Mouse (Mus musculus): ENCODE data around the gene Prkag2.

The Prkag2 gene

DNA sequence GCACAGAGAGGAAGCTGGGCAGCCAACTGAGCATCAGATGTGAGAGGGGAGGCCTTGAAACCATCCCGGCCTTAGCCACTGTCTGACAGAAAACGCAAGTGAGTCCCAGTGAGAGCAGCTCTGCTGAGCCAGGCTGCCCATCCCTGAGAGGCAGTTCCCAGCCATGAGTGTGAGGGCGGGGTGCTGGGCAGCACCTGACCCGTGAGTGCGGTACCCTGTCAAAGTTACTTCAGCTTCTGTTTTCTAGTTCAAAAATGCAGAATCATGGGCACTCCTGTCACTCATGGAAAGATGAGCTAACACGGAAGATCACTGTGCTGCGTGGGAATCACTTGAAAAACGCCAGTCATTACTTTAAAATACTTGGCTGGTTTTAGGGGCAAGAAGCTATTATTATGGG lies 49.6 kb downstream of the Prkag2 start:
- in situ Hi-C loops (cut with MseI, MboI): no loop called here

DNA sequence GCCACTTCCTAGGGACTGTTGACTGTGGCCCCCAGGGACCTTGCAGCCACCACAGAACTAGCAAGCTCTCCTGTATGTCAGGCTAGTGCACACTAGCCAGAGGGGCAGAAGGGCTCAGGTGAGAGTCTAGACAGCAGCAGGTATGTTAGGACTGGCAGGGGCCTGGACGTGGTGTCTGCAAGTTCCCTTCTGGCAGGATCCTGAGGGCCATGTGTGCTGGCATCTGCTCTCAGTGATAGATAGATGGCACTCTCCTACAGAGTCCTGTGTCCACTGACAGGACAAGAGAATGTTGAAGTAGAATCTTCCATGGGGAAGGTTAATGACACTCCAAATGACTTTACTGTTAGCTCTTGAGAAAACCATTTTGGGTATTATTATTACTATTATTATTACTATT lies 52.8 kb downstream of the Prkag2 start:
- in situ Hi-C loops (cut with MseI, MboI): no loop called here

DNA sequence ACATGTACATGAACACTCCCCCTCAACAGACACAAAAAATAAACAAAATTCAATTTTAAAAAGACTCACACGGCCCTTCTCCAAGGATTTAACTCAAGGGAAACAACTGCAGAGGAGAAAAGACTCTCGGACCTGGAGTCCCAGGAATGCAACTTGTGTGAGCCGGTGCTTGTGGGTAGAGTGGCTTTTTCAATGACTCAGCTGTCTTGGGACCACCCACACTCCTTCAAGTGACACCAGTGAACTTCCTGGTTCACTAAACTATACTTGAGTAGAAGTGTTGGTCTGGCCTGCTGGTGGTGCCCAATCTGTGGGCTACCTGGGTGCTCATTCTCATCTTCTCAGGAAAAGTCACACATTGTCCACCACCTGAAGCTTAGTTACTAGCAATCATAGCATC lies 53.7 kb downstream of the Prkag2 start:
- in situ Hi-C loops (cut with MseI, MboI): no loop called here

DNA sequence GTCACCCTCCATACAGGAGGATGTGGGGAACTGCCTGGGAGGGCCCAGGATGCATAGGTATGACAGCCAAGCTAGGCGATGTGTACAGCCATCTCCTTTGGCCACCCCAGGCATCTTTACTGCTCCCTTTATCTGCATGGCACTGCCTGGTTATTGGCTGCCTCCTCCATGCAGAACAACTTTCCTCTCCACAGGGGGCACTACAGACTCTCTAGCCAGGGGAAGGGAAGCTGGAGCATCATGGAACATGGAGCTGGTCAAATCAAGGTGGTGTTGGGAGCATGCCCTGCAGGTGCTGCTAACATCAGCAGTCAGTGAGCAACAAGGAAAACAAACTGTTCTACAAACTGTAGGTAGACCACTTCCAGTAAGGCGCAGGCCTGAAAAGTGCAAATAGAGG lies 56.4 kb downstream of the Prkag2 start:
- in situ Hi-C loops (cut with MseI, MboI): no loop called here

DNA sequence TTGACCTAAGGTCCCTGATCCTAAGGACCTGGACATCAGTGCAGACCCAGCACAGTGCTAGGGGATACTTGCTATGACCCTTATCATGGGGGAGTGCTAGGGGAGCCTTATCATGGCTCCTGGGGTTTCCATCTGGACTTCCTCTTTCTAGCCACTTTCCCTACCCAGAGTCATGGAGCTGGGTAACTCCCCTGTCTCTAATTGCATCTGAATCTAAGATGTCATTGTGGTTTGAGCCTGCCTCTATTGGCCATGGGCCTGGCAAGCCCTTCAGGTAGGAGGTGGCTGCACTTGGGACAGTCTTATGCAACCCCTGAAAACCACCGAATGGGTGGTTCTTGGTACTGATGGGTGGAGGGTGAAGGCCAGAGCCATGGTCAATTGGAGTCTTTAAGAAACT lies 58.5 kb downstream of the Prkag2 start:
- in situ Hi-C loops (cut with MseI, MboI): no loop called here

DNA sequence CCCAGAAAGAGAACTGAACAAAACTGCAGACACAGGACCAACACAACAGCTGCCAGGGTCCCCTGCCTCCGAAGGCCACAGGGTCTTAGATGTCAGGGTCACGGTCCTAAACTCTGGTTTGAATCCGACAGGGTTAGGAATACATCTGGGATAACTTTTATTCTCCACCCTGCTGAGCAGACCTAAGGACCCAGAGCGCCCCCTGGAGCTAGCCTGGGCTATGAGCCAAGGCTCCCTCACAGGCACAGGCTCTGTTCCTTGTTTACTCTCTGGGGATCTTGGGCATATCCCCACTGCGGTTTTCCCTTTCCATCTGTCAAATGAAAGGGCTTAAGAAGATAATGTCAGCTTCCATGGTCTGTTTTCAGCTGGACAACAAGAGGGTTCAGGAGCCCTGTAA lies 59.1 kb downstream of the Prkag2 start:
- in situ Hi-C loops (cut with MseI, MboI): no loop called here

DNA sequence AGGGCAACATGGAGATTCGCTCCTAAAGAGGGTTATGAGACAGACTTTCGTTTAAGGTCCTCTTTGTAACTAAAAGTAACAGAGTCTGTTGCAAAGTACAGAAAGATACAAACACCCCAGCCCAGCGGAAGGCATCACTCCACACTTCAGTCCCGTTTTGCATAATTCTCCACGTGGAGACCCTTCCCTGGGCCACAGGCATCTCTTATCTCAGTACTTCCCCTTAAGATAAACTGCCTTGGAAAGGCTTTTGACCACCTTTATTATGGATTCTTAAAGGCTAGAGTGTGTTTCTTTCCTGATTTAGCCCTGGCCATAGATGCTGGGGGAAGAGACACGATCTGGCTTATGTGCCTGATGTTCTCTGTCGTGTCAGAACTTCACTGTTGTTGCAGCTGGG lies 59.5 kb downstream of the Prkag2 start:
- in situ Hi-C loops (cut with MseI, MboI): no loop called here

DNA sequence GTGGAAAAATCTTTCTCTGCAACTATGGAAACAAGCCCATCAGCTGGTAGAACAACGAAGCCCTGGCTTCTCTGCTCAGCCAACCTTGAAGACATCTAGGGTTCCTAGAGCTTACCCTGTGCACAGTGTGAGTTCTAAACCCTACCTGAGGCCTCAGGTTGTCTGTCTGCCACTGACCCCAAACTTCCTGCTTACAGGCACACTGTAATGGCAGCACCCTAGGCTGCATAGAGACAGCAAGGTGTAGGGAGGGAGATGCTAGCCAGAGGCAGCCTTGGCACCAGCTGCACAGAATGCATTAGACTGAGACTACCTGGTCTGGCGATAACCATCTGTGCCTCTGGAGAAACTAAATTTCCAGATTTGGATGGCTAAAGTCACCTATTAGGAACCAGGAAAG lies 61.6 kb downstream of the Prkag2 start:
- in situ Hi-C loops (cut with MseI, MboI): no loop called here

DNA sequence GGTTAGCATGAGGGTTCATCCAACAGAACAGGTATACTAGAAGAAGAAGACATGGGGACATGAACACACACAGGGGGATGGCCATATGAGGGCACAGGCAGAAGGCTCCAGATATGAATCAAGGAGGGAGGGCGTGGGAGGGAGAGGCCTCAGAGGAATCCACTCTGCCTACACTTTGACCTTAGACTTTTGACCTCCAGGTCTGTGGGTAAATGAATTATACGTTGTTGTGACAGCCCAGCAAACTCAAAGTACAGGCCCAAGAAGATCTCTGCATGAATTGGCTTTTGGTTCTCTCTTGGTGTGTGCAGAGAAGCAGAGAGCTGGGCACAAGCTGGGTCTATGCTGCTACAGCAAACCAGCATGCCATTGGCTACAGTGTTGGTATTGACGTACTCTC lies 65.1 kb downstream of the Prkag2 start:
- in situ Hi-C loops (cut with MseI, MboI): no loop called here

DNA sequence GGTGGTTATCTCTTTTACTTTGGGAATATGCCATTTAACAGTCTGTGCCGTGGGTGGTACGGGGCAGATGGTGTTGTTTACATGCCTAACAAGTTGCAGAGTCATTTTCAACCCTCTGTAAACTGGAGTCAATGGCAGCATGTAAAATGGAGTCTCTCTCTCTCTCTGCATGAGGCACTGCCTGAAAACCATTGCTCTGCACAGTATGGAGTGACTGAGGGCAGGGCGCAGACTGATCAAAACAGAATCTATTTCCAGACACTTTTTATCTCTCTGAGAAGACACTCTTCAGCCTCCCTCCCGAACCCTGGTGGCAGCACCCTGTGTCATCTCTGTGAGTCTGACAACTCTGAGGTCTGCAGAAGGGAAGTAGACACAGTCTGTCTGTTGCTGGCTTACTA lies 69.0 kb downstream of the Prkag2 start:
- in situ Hi-C loops (cut with MseI, MboI): no loop called here

DNA sequence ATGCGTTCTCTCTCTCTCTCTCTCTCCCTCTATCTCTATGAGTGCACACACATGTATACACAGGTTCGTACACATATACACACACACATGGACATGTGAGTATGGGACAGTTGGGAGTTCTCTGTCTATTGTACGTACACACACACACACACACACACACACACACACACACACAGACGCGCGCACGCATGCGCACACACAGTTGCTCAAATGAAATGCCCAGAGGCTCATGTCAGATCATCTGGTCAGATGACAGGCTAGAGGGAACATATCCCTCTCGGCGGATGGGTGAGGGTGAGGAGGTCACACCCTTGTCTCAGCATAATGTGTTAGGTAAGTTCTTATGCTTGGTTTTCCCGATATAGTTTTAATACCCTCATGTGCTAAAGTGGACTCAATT lies 69.4 kb downstream of the Prkag2 start:
- in situ Hi-C loops (cut with MseI, MboI): no loop called here

DNA sequence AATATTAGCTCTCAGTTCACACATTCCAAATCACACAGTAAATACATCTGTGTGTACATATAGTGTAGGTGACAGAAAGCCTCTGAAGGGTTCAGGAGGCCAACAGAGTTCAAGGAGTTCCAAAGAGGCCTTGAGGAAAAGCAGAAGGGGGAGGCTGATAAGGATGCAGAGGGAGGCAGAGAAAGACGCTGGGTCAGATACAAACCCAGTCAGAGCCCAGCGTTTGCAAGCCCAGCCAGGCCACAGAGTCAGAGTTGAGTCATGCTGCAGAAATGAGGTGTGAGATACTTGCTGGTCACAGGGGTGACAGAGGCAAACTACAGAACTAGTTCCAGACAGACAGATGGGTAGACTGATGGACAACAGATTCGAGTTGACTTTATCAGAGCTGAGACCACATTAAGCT lies 70.2 kb downstream of the Prkag2 start:
- in situ Hi-C loops (cut with MseI, MboI): no loop called here

DNA sequence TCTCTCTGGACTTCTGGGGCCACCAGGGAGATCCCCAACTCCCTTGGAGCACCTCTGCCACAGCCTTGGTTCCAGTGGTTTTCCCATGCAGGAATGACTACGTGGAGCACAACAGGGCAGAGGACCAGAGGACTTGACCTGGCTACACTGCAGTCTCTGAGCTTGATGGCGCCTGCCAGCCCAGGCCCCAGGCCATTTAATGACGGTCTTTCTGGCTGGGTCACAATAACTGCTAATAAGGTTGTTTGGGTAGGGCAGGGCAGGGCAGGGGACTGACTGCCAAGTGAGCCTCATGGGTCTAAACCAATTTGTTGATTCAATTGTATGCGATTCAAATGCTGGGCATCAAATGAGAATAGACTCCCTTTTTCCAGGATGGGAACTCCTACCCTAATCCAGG lies 72.8 kb downstream of the Prkag2 start:
- in situ Hi-C loops (cut with MseI, MboI): no loop called here

DNA sequence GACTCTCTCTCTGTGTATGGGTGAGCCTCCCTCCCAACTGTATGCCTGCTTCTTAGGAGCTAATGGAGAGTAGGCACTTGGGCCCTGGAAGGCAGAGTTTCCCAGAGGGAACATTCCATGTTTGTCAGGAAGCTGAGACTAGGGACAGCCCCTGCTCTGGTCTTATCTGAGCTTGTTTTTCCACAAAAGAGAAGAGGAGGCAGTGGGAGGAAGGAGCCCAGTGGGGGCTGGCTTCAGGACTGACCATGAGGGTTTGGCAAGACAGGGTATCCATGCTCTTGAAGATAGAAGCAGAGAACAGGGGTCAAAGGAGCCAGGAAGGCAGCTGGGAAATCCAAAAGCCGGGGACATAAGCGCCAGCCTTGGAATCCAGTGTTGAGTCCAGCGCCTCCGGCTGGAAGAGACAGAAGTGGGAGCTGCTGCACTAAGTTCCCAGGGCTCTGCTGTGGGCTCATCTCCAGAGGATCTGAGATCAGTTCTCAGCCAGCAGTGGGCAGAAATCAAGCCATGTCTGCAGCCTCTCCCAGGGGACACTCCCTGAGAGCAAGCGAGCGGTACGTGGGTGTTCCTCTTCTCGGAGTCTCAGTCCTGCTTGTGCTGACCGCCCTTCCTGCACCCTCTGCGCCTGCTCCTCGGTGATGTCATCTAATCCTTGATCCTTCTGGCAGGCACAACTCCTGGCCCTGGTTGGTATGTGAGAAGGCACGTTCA lies 75.0 kb downstream of the Prkag2 start:
- in situ Hi-C loops (cut with MseI, MboI): no loop called here

DNA sequence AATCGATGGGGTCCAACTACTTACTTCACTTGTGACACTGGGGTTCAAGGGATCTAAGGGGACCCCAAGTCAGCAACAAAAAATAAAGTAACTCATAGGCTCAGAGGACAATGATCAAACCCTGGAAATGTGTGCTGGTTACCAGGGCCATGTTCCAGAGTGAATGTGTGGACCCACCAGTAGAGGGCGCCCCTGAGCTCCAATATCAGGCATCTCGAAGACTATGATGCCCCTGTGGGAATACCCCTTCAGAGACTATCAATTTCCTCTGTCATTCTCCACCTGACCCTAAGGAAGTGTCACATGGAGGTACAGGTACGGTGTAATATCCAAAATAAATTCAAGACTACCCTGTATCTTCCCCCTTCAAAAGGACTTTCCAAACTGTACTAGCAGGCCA lies 77.5 kb downstream of the Prkag2 start:
- in situ Hi-C loops (cut with MseI, MboI): no loop called here

DNA sequence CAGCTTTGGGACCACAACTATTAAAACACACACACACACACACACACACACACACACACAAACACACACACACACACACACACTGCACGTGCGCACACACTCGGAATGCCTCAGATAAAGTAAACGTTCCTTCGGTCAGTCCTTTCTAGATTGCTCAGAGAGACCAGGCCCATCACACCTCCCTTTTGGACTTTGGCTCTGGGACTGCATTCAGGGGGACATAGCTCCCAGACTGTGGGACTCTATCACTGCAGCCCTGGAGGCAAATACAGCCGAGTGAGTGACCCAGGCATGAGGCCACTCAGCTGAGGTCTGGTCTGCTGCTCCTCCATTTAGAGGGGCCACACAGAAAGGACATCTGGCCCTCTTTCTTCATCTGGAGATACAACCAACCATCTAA lies 81.2 kb downstream of the Prkag2 start:
- in situ Hi-C loops (cut with MseI, MboI): no loop called here

DNA sequence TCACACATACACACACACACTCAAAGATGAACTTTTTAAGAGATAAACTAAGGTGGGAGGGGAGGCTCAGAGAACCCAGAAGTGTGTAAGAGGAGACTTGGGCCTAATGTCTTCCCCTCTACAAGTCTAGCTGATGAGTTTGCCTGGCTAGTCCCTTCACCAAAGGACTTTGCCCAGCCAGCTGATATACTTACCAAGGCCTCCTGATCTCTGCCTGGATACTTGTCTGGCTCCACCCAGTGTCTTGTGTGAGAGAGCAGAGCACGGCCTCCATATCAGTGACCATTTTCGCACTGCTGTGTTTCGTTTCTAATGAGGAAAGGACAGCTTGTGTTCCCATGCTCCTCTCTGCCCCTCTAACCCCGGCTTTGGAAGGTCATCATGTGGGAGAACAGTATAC lies 88.3 kb downstream of the Prkag2 start:
- in situ Hi-C loops (cut with MseI, MboI): no loop called here

DNA sequence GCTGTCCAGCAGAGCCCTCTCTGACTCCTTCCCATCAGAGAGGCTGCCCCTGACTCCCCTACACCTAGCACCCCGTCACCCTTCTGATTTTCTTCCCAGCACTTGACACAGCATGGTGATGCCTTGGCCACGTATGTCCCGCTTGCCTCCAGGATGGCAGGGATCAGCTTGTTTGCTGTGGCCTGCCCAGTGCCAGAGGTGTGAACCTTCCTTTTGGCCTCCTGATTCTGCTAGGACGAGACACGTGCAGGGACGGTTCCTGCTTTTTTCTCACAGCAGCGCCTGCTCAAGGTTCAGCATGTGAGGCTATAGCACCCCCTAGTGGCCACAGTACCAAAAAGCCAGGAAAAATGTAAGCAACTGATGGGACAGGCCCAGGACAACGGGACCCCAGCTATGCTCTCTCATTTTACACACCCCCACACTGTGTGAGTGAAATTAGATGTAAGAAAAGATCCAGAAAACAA lies 89.4 kb downstream of the Prkag2 start:
- in situ Hi-C loops (cut with MseI, MboI): no loop called here

DNA sequence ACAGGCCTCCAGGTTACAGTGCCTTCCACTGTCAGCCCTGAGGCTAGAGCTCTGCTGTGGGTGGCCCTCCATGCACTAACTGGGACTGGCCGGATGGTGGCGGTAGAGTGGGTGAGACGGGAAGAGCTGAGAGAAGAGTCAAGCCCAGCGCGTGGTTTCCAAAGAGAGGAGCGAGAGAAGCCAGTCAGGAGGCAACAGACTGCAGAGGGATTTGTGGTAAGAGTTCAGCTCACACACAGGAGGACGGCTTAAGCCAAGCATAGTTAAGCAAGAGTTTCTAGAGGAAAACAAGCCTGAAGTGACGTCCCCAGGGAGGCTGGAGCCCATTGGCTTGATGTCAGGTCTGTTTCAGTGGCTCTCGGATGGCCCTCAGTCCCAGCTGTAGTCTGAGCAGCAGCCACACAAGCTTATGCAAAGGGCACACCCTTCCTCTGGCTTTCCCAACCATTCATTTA lies 90.0 kb downstream of the Prkag2 start:
- in situ Hi-C loops (cut with MseI, MboI): no loop called here

DNA sequence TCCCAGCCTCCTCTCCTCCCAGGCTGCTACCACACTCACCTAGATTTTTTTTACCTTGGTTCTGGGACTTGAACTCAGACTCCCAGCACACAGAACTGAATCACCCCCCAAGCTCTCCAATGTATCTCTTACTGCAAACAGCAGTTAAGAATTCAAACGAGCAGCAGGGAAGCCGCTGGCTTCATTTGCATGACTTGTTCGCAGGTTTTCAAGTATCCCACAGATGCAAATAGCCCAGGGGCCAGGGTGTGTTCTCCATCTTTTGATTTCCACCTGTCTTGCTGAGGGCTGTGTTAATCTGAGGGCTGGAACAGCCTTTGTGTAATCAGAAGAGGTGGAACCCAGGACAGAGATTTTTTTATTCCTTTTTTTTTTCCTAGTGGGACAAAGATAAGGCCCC lies 90.7 kb downstream of the Prkag2 start:
- in situ Hi-C loops (cut with MseI, MboI): no loop called here

DNA sequence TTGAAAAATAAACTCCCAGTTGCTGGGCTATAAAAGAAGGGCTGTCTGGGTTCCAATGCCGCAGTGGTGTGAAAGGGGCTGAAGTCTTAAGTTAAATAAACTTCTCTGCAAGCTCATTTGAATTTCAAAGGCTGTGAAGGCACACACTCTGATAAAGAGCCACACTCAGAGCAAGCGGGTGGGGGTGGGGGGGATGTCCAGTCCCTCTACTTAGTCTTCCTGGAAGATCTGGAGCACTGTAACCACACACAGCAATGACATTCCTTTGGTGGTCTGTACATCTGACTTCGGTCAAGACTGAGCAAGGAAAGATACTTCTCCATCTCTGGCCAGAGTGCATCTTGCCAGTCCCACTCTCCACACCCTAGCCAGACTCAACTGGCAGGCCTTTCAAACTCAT lies 91.5 kb downstream of the Prkag2 start:
- in situ Hi-C loops (cut with MseI, MboI): no loop called here

DNA sequence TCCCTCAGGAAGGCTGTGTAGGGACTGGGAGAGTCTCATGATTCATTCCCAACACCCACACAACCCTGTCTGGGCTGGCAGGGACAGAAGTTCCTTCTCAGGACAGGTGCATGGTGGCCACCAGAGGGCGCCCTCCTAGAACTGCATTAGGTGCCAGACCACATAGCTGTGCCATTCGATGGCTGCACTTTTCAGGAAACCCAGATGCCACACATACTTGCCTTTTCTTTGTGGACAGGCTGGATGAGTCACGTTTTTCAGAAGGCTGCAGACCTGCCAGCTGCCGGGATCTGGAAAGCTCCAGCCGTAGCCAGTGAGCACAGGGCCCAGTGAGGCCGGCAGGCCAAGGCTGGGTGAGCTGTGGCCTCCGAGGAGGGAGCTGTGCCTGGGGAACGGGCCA lies 93.6 kb downstream of the Prkag2 start:
- in situ Hi-C loops (cut with MseI, MboI): no loop called here

DNA sequence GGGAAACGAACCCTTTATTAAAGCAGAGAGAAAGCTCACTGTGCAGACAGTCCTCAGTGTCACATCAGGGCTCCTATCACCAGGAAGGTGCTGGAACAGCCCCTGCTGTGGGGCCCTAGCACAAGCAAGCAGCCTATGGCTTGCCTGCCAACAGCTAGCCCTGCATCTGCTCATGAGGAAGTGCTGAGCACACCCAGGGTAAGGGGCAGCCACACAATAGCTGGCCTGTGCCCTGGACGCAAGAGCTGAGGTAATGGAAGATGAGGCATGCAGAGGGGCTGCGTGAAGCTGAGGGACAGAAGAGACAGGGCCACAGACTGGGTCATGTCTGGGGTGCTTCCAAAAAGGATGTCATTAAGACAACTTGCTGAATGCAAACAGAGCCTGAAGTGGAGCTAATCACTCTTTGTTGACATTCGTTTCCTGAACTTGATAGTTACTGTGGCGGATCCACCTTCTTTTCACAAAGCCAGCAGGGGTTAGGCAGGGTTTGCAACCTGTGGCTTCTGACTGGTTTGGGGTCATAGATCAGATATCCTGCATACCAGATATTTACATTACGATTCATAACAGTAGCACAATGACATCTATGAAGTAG lies 94.8 kb downstream of the Prkag2 start:
- in situ Hi-C loops (cut with MseI, MboI): no loop called here

DNA sequence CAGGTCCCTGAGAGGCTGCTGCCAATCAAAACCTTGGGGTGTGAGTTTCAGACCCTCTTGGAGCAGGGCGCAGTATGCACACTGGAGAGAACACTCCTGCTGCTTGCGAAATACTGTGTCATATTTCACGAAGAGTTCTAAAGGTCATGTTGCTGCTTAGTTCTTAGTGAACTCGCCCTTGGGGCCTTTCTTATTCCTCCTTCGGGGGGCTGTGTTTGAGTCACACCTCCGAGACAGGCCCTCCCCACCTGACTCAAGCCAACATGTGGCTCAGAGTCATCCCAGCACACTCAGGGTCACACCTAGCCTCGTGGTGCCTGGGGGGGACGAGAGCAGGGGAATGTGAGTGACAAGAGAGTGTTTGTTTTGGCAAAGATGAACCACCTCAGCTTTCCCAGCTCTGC lies 99.0 kb downstream of the Prkag2 start:
- in situ Hi-C loops (cut with MseI, MboI): no loop called here
